Mouse (Mus musculus) liver, postnatal 0 days (tissue): ENCODE measurements around the gene Akap7.

Experiments used
- CTCF ChIP-seq: sonication (generic); IDR thresholded peaks from 2 replicates; pipeline ENCODE4 v1.5.1; 2016; ENCODE audit warnings: antibody characterized with exemption, low read depth
- EP300 ChIP-seq: IDR thresholded peaks from 2 replicates; pipeline ENCODE4 v1.6.1; 2016; ENCODE audit warnings: antibody characterized with exemption, low read depth, mild to moderate bottlenecking

DNA sequence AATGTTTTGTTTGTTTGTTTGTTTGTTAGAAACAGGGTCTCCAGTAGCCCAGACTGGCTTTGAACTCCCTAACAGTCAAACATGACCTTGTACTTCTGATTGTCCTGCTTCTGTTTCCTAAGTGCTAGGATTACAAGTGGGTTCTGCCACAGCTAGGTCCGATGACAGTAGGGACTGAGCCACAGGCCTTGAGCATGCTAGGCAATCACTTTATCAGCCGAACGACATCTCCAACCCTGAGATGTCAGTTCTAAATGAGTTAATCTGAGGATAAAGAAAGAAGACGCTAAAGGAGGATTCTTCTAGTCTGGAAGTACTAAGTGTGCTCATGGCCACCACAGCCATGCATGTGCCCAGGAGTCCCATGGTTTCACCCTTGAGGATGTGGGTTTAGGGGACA, 3.1 kb upstream of the Akap7 start:
- TF ChIP-seq EP300 (no peak), CTCF (no peak)
